Mouse (Mus musculus): Measurements from ENCODE around the gene Ssc4d. TPM values are rescaled to one million over a fixed set of nuclear protein-coding genes. Genes with fewer than 3 reads are reported as not detected.

The Ssc4d gene
- total RNA-seq, 2 experiments from 2014 or later = 0.36 to 0.69 TPM

GRCm38 (mm10) chr5:135940587-135940986 lies 33.7 kb downstream of the Ssc4d start:
- DNase-seq = no peak

- DNase-seq = no peak
Measured at GRCm38 (mm10) chr5:135935641-135936190, 38.6 kb downstream of the Ssc4d start.

- no peak for DNase-seq
Measured at GRCm38 (mm10) chr5:135935176-135935523, 39.2 kb downstream of the Ssc4d start.

- DNase-seq = peak; percentile 99
Measured at GRCm38 (mm10) chr5:135934481-135935175, 39.7 kb downstream of the Ssc4d start, which contains the start of gene Ywhag. Gene Ywhag, minus strand, starts transcription at chr5:135934616.

DNA sequence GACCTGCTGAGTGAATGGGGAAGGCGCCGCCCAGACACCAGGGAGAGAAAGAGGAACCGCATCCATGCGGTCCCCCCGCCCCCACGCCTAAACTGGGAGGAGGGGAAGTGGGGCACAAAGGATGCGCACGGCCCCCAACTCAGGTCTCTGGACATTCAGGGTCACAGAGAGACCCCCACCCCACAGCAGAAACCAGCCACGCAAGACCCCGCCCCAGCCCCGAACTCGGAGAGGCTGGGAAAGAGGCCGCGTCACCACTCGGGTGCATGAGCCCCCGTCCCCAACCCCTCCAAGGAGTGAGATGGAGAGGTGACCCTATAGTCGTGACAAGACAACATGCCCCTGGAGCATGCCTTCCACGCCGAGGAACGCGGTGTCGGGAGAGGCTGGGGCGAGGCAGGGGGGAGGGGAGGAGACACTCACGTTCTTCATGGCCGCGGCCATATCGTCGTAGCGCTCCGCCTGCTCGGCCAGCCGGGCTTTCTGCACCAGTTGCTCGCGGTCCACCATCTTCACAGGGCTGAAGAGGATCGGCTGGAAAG lies 40.4 kb downstream of the Ssc4d start:
- peak; percentile 70 for DNase-seq

- no peak for DNase-seq
Measured at GRCm38 (mm10) chr5:135933222-135933899, 41.0 kb downstream of the Ssc4d start.

GRCm38 (mm10) chr5:135932359-135932758 lies 42.0 kb downstream of the Ssc4d start:
- no peak for DNase-seq

GRCm38 (mm10) chr5:135931526-135931925 lies 42.8 kb downstream of the Ssc4d start:
- DNase-seq = no peak

- no peak for DNase-seq
Measured at GRCm38 (mm10) chr5:135929685-135930424, 44.5 kb downstream of the Ssc4d start.

- no peak for DNase-seq
Measured at GRCm38 (mm10) chr5:135923901-135924300, 50.4 kb downstream of the Ssc4d start.

GRCm38 (mm10) chr5:135919902-135920301 lies 54.4 kb downstream of the Ssc4d start:
- no peak for DNase-seq

GRCm38 (mm10) chr5:135918593-135918992 lies 55.7 kb downstream of the Ssc4d start:
- no peak for DNase-seq

DNA sequence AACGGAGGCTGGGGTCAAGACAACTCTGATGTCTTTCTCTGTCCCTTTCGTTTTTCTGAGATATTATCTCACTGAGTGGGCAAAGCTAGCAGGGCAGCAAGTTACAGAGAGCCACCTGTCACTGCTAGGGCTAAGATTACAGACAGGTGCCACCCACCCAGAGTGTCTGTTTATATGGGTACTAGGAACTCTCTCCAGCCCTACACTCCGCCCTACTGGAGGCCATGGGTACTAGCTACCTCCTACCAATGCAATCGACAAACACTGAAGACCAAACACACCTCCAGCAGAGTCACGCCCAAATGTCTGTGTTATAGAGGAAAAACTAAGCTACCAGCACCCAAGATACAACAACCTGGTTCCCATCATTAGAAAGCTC lies 56.3 kb downstream of the Ssc4d start:
- DNase-seq = no peak

GRCm38 (mm10) chr5:135917327-135918058 lies 56.8 kb downstream of the Ssc4d start:
- DNase-seq = no peak

DNA sequence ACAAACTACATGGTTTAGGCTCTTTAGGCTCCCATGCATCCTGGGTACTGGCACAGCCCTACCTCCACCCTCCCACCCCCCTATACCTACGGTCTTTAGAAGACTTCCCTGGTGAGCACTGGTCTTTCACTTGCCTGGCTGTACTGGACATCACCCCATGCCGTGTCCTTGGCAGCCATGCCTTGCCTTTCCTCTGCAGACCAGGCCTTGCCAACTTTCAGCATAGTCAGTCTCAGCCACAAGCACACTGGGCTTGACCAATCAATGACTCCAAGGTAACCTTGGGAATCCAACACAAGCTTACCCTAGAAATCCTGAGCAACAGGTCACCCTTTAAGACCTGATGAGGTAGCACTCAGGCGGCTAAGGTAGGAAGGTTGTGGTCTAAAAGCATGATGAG lies 57.7 kb downstream of the Ssc4d start:
- no peak for DNase-seq

DNA sequence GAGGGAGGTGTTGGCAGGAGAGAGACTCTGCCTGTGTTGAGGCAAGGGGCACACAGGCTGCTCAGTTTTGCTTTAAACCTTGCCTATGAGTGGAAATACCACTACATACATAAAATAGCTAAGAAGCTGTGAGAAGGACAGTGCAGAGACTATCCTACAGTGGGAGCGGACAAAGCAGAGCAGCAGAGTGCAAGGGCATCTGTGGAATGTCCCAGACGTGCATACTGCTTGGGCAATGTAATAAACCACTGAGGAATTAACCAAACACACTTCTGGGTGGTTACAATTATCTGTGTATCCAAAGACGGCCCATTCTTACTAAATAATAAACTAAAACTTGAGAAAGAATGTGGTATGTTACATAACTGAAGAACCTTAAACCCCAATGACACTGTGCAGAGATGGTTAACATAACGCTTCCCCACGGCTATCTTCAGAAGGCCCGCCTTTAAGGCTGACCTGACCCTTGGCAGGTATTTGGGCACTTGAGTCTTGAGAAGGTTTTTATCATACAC lies 58.2 kb downstream of the Ssc4d start:
- DNase-seq = no peak

DNA sequence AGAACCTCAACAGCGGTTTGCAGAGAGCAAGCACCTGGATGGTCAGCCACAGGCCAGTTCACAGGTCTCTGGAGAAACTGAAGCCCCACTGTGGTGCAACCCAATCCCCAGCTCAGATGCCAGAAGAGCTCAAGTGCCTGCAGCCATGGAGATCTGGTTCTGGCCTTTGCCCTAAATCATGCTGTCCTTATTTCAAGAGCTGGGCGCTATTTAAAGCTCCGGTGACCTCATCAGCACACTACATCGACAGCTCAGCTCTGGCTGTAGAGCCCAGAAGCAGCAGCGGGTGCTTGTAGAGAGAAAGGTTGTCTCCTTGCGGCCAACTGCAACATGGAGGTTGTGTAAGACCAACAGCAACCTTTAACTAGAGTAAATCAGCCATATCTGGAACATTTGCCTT lies 60.2 kb downstream of the Ssc4d start:
- DNase-seq = peak; percentile 74

DNA sequence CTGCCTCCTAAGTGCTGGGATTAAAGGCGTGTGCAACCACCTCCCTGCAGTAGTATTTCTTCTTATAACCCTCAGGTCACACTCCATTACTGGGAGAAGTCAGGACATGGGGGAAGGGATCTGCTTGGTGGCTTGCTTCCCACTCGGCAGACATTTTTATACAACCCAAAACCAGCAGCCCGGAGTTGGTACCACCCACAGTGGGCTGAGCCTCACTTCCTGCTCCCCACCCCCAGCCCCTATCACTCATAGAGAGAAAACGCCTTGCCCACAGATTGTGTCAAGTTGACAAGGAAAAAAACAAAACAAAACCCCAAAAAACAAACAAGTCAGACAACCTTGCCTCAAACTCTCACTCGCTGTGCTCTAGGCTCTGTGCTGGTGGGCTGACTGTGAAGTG lies 61.1 kb downstream of the Ssc4d start:
- no peak for DNase-seq

DNA sequence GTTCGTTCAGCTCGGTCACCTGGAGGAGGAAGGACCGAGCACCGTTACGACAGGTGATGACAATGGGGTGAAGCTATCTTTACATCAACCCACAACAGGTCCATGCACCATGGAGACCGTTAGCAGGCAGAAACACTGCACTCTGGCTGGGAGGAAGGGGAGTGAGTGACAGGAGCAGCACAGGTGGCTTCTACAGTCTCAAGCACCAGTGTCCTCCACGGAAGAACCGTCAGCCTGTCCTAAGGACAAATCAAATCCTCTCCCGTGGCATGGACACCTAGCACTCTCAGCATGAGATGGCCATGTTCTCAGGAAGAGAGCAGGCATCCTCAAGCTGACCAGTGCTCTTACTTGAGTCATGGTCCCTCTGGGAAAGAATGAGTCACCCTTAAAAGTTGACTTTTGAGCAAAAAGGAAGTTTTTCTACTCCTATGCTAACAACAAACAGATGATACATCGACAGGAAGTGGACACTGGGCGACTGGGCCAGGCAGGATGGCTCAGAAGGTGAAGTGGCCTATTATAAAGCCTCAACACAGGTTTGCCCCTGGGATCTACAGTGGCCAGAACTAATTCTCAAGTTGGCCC lies 62.6 kb downstream of the Ssc4d start:
- no peak for DNase-seq

- DNase-seq = no peak
Measured at GRCm38 (mm10) chr5:135910813-135911212, 63.5 kb downstream of the Ssc4d start.
